Mouse (Mus musculus) liver, adult 2 months (tissue): ENCODE results near the gene Bphl. TPM values are rescaled to one million over a fixed set of nuclear protein-coding genes. Genes with fewer than 3 reads are reported as not detected.

Experiments
- DNase-seq: peaks from one replicate; pipeline ENCODE4 v3.0.0-alpha.2; 2011; ENCODE audit warnings: low read depth, low spot score; ENCODE audit errors: extremely low read depth
- H3K27ac ChIP-seq: fragments of 200-500 bp; replicated peaks from 2 replicates; pipeline ENCODE4 v1.5.1; 2012; ENCODE audit warnings: low read depth, mild to moderate bottlenecking, control low read depth, inconsistent platforms, low read length; ENCODE audit not compliant: insufficient read depth
- H3K27me3 ChIP-seq: fragments of 200-500 bp; 2 replicates; pipeline ENCODE4 v1.6.1; 2012; ENCODE audit warnings: mild to moderate bottlenecking, moderate library complexity, low read length, inconsistent platforms; ENCODE audit not compliant: control insufficient read depth, insufficient read depth
- H3K36me3 ChIP-seq: fragments of 200-500 bp; 2 replicates; pipeline ENCODE4 v1.6.1; 2012; ENCODE audit warnings: low read length, inconsistent platforms; ENCODE audit not compliant: control insufficient read depth, insufficient read depth
- H3K4me1 ChIP-seq: fragments of 200-500 bp; 2 replicates; pipeline ENCODE4 v1.6.1; 2011; ENCODE audit warnings: low read length; ENCODE audit not compliant: control insufficient read depth, insufficient read depth
- H3K4me3 ChIP-seq: fragments of 200-500 bp; 2 replicates; pipeline ENCODE4 v1.5.1; 2011; ENCODE audit warnings: low read depth, mild to moderate bottlenecking, control low read depth, low read length, moderate library complexity; ENCODE audit not compliant: insufficient read depth
- H3K79me2 ChIP-seq: fragments of 200-500 bp; 2 replicates; pipeline ENCODE4 v1.6.1; 2012; ENCODE audit warnings: inconsistent platforms, mild to moderate bottlenecking, low read length, moderate library complexity; ENCODE audit not compliant: control insufficient read depth, insufficient read depth
- H3K9ac ChIP-seq: fragments of 200-500 bp; 2 replicates; pipeline ENCODE4 v1.6.1; 2012; ENCODE audit warnings: low read depth, mild to moderate bottlenecking, control low read depth, inconsistent platforms, low read length
- CTCF ChIP-seq: fragments of 200-500 bp; IDR thresholded peaks from 2 replicates; pipeline ENCODE4 v1.5.1; 2011; ENCODE audit warnings: low read depth, low read length, control low read depth
- POLR2A ChIP-seq: fragments of 200-500 bp; IDR thresholded peaks from 2 replicates; pipeline ENCODE4 v1.6.1; 2011; ENCODE audit warnings: low read length, control low read depth; ENCODE audit not compliant: insufficient read depth; ENCODE audit errors: extremely low read depth
- WGBS: fragments of 180-500 bp; shearing (Covaris S2); methylation state at CpG from one replicate; pipeline ENCODE4 v1.1.7; 2018; 5-methylcytosine and 5-hydroxymethylcytosine counted together
- polyA plus RNA-seq: library from polyadenylated mRNA; depleted of rRNA; stranded (reverse); fragments of >200 nt; gene quantifications from 2 replicates; pipeline ENCODE4 v1.2.3, GENCODE M21; 2012
- total RNA-seq: library from RNA; depleted of rRNA; stranded (reverse); fragments of >200 nt; gene quantifications from 2 replicates; pipeline ENCODE4 v1.2.3, GENCODE M21; 2014

Gene Bphl
- total and polyA plus RNA-seq, 2 experiments = 241 to 287 TPM

DNA sequence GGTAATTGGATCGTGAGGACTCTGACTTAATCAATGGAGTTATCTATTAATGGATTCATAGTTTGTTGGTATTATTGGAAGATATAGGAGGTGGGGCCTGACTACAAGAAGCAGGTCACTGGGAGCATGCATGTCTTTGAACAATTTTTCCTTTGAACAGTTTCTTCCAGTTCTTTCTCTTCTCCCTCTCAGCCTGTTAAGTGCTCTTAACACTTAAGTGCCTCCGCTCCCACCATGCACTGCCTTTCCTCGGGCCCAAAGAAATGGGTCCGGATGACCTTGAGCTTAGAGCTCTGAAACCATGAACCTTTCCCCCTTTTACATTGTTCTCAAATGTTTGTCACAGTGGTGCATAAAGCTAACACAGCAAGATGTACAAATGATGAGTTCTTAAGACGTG, 671 bp upstream of the Bphl start:
- H3K4me3 ChIP-seq = no peak overlapping the region
- 56% methylated on average over 5 of the region's 5 CpGs for WGBS
- peak overlapping the region; percentile 76 for H3K27ac ChIP-seq
- peak; percentile 39 for DNase-seq
- H3K4me1 ChIP-seq = peaks cover 19% of the 10 kb centered on the region
- H3K79me2 ChIP-seq = peaks cover 7% of the 10 kb centered on the region; the same call in 1 of the 2 replicates
- peaks cover 18% of the 10 kb centered on the region for H3K36me3 ChIP-seq
- TF ChIP-seq CTCF (no peak), POLR2A (no peak)
- H3K27me3 ChIP-seq = no peaks in the 10 kb centered on the region
- no peak overlapping the region for H3K9ac ChIP-seq

DNA sequence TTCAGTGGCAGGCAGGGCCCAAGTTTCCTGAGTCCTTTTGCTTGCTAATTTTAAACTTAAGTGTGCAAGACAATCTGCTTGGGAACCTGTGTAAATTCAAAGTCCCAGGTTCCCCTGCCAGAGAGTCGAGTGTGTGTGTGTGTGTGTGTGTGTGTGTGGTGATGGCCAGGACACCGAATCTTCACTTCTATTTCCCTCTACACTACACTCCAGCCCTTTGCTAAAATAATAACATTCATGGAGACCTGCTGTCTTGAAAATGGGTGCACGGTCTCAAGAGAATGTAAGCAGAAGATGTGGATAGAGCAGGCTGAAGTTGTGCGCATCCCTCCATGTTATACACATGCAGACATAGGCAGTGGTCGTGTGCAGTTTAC, 647 bp downstream of the Bphl start:
- peaks cover 7% of the 10 kb centered on the region; the same call in 1 of the 2 replicates for H3K79me2 ChIP-seq
- TF ChIP-seq POLR2A (no peak), CTCF (no peak)

DNA sequence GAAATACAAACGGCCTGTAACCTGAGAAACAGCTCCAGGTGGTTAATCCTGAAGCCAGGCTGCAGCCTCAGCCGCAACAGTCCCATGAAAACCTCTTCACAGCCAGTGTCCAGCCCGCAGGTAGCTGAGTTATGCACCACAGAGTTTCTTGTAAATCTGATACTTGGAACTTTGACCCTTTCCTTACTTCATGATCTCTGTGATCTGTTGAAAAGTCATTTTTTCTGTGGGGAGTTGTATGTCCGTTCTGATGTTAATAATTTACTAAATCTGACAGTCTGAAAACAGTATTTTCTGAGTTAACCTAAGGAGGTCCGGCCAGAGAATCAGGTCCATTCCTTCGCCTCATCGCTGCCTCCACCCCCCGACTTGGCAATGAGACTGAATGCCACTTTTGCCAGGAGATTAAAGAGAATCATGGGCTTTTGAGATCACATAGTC, 1.5 kb downstream of the Bphl start:
- 25% methylated on average over 8 of the region's 8 CpGs for WGBS
- peak; percentile 96 for DNase-seq
- peak overlapping the region; percentile 58 for H3K9ac ChIP-seq
- H3K27me3 ChIP-seq = no peaks in the 10 kb centered on the region
- peaks cover 22% of the 10 kb centered on the region for H3K4me1 ChIP-seq
- no peak for TF ChIP-seq CTCF
- TF ChIP-seq POLR2A = 0 out of 2 replicates have a peak, but pooled peaks have one; percentile 41
- H3K79me2 ChIP-seq = peaks cover 10% of the 10 kb centered on the region; the same call in 1 of the 2 replicates
- H3K27ac ChIP-seq = peak overlapping the region; percentile 68
- no peaks in the 10 kb centered on the region for H3K36me3 ChIP-seq
- H3K4me3 ChIP-seq = peak overlapping the region; percentile 87

More for the DNA sequence above, 647 bp downstream of the Bphl start:
- DNase-seq = peak; percentile 54
- 11% methylated on average over 5 of the region's 5 CpGs for WGBS
- peaks cover 19% of the 10 kb centered on the region for H3K4me1 ChIP-seq
- peak overlapping the region; percentile 87 for H3K4me3 ChIP-seq
- peak overlapping the region; percentile 95 for H3K27ac ChIP-seq
- H3K9ac ChIP-seq = peak overlapping the region; percentile 99
- H3K36me3 ChIP-seq = peaks cover 6% of the 10 kb centered on the region
- no peaks in the 10 kb centered on the region for H3K27me3 ChIP-seq

DNA sequence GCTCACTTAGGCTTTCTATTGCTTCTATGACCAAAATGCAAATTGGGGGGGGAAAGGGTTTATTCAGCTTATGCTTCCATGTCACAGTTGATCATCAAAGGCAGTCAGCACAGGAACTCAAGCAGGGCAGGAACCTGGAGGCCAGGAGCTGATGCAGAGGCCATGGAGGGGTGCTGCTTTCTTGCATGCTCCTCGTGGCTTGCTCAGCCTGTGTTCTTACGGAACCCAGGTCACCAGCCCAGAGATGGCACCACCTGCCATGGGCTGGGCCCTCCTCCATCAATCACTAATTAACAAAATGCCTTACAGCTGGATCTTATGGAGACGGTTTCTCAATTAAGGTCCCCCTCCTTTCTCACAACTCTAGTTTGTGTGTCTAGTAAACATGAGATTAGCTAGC, 2.7 kb downstream of the Bphl start:
- peaks cover 10% of the 10 kb centered on the region; the same call in 1 of the 2 replicates for H3K79me2 ChIP-seq
- WGBS = 28% methylated on average over 3 of the region's 3 CpGs
- H3K36me3 ChIP-seq = no peaks in the 10 kb centered on the region
- no peak for TF ChIP-seq CTCF
- no peak for TF ChIP-seq POLR2A
- no peak for DNase-seq
- H3K4me1 ChIP-seq = peaks cover 29% of the 10 kb centered on the region
- H3K27me3 ChIP-seq = no peaks in the 10 kb centered on the region
- no peak overlapping the region for H3K27ac ChIP-seq
- H3K4me3 ChIP-seq = no peak overlapping the region
- no peak overlapping the region for H3K9ac ChIP-seq

DNA sequence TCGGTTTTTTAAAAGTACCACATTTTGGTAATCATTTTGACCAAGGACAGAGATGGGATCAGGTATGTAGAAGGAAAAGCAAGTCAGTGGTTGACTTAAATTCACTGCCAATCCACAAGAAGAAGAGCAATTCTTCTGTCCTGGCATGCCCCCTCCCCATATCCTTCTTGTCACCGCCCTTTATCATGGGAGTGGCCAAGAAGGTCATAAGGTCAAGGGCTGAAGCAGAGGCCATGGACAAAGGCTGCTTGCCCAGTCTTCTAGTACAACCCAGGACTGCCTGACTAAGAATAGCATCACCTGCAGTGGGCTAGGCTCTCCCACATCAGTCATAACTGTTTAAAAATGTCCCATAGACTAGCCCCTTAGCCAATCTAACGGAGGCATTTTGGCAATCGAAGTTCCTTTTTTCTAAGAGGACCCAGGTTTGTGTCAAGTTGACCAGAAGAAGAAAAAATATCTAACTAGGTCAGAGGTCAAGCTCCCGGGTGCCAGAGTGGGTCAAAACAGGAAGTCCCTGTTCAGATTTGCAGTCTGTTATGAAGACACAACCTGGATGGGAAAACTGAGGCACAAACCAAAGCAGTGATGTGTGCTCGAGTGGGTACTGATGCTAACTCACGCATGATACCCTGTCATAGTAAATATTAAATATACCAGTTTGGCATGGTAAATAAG, 6.5 kb downstream of the Bphl start:
- Histone ChIP-seq H3K27me3 (no peaks in the 10 kb centered on the region), H3K27ac (peak overlapping the region; percentile 72), H3K4me3 (no peak overlapping the region), H3K9ac (no peak overlapping the region), H3K36me3 (peaks cover 14% of the 10 kb centered on the region; the same call in 1 of the 2 replicates), H3K79me2 (peaks cover 2% of the 10 kb centered on the region; the same call in 1 of the 2 replicates), H3K4me1 (peaks cover 35% of the 10 kb centered on the region)
- WGBS = 31% methylated on average over 7 of the region's 7 CpGs
- DNase-seq = peak; percentile 60
- no peak for TF ChIP-seq POLR2A
- no peak for TF ChIP-seq CTCF
